28 mouse cellular contexts compared by ENCODE assay signal in the genomic region with DNA sequence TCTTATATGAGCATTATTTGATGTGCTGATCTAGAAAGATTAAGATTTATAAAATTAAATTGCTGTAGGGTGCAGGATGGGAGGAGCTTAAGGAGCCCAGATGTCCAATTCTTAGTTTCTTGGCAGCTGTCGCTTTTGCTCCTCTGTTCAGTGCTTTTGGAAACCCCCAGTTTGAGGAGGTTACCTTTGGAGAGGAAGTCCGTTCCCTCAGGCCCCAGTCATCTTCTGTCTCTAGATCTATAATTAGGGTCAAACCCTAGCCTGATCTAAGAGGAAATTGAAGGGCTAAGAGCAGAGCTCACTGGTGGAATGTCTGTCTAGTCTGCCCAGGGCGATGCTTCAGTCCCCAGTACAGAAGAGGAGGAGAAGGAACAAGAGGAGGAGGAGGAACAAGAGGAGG. TPM values are rescaled to one million over a fixed set of nuclear protein-coding genes. Genes with fewer than 3 reads are reported as not detected.
A peak's percentile ranks its signal among the peaks of the same experiment; 100 is the strongest.
DNase-seq lines count a peak whose midpoint lies in the region; ATAC-seq and TF ChIP-seq lines count a peak whose summit lies in the region.
"Had no signal": no experiment of that assay in that cellular context is flagged by ENCODE, and none has a peak within 500 bp of the region (broad histone marks: within the 10 kb centered on the region; RNA-seq: fewer than 3 reads in every experiment).

No protein-coding gene starts in this region.

- DNase-seq in kidney, postnatal 4 days, result no peak
- no peak for DNase-seq in layer of hippocampus, adult 9-10 months (ENCODE audit: low spot score)
- DNase-seq in forebrain, embryonic 10.5 days (ENCODE audit: extremely low spot score, low spot score), result no peak
- DNase-seq in kidney, adult 18-20 months, result no peak
- DNase-seq: adrenal gland, postnatal 10 days; adrenal gland, postnatal 36 days; B cell, adult 2 months; cerebellum, adult 11 months; cerebellum, adult 2 months; cerebellum, adult 9-11 months; cerebellum, postnatal 25 days; gastrocnemius, postnatal 25 days; heart, adult 2 months; heart, postnatal 14 days; heart, postnatal 4 days had no signal

- H3K27ac ChIP-seq in bone marrow macrophage, adult 2 months (ENCODE audit: insufficient read depth, low read depth, low read length), result peak overlapping the region; percentile 56
- H3K27ac ChIP-seq in macrophage, result peak overlapping the region; percentile 17; the same call in 1 of the 2 replicates
- no peak overlapping the region for H3K27ac ChIP-seq in forebrain, embryonic 10.5 days
- H3K27ac ChIP-seq: embryonic facial prominence, embryonic 12.5 days; embryonic facial prominence, embryonic 15.5 days; forebrain, embryonic 12.5 days; forebrain, embryonic 15.5 days; heart, adult 2 months; heart, embryonic 10.5 days; heart, embryonic 13.5 days; hindbrain, embryonic 14.5 days; hindbrain, postnatal 0 days had no signal

- TF ChIP-seq POLR2A in bone marrow macrophage, adult 2 months (IDR thresholded peaks at IDR 0.05; ENCODE audit: borderline replicate concordance, low read depth, low read length), result no peak

- no peaks in the 10 kb centered on the region for H3K27me3 ChIP-seq in megakaryocyte, embryonic 14.5 days (replicated peaks)
- no peaks in the 10 kb centered on the region for H3K27me3 ChIP-seq in forebrain, embryonic 10.5 days (ENCODE audit: poor library complexity, severe bottlenecking)
- H3K27me3 ChIP-seq: embryonic facial prominence, embryonic 12.5 days; embryonic facial prominence, embryonic 15.5 days; forebrain, embryonic 12.5 days; forebrain, embryonic 15.5 days; heart, embryonic 13.5 days; Patski had no signal

- H3K9me3 ChIP-seq in megakaryocyte, embryonic 14.5 days, result no peaks in the 10 kb centered on the region
- no peaks in the 10 kb centered on the region for H3K9me3 ChIP-seq in forebrain, embryonic 10.5 days
- H3K9me3 ChIP-seq: embryonic facial prominence, embryonic 12.5 days; embryonic facial prominence, embryonic 15.5 days; forebrain, embryonic 12.5 days; forebrain, embryonic 15.5 days; heart, embryonic 10.5 days; heart, embryonic 13.5 days had no signal

- H3K36me3 ChIP-seq in megakaryocyte, embryonic 14.5 days (replicated peaks; ENCODE audit: low read length), result peaks cover 13% of the 10 kb centered on the region
- no peaks in the 10 kb centered on the region for H3K36me3 ChIP-seq in macrophage (ENCODE audit: inconsistent target)
- no peaks in the 10 kb centered on the region for H3K36me3 ChIP-seq in forebrain, embryonic 10.5 days (replicated peaks)
- H3K36me3 ChIP-seq: embryonic facial prominence, embryonic 12.5 days; embryonic facial prominence, embryonic 15.5 days; forebrain, embryonic 12.5 days; forebrain, embryonic 15.5 days; heart, embryonic 10.5 days; heart, embryonic 13.5 days had no signal

- peak overlapping the region; percentile 69 for H3K4me3 ChIP-seq in megakaryocyte, embryonic 14.5 days (replicated peaks)
- H3K4me3 ChIP-seq in bone marrow macrophage, adult 2 months (ENCODE audit: insufficient read depth, low read length), result no peak overlapping the region
- no peak overlapping the region for H3K4me3 ChIP-seq in macrophage (ENCODE audit: inconsistent target)
- no peak overlapping the region for H3K4me3 ChIP-seq in forebrain, embryonic 10.5 days
- H3K4me3 ChIP-seq: embryonic facial prominence, embryonic 12.5 days; embryonic facial prominence, embryonic 15.5 days; forebrain, embryonic 12.5 days; forebrain, embryonic 15.5 days; heart, adult 2 months; heart, embryonic 10.5 days; heart, embryonic 13.5 days had no signal

- H3K4me1 ChIP-seq in megakaryocyte, embryonic 14.5 days, result peaks cover 54% of the 10 kb centered on the region
- peaks cover 27% of the 10 kb centered on the region for H3K4me1 ChIP-seq in bone marrow macrophage, adult 2 months (ENCODE audit: control insufficient read depth, insufficient read depth, low read length)
- peaks cover 13% of the 10 kb centered on the region; the same call in 1 of the 2 replicates for H3K4me1 ChIP-seq in forebrain, embryonic 10.5 days
- H3K4me1 ChIP-seq: embryonic facial prominence, embryonic 15.5 days; forebrain, embryonic 12.5 days had no signal

- H3K79me2 ChIP-seq in macrophage (ENCODE audit: inconsistent target), result no peaks in the 10 kb centered on the region

- TF ChIP-seq CTCF in bone marrow macrophage, adult 2 months (IDR thresholded peaks at IDR 0.05; ENCODE audit: low read depth, low read length), result no peak

- WGBS in macrophage (ENCODE audit: missing documents), result 15% methylated on average over 2 of the region's 3 CpGs
- WGBS in forebrain, embryonic 10.5 days, result 75% methylated on average over 3 of the region's 3 CpGs

- no peak for ATAC-seq in megakaryocyte, adult 5-6 weeks (ENCODE audit: poor library complexity, severe bottlenecking)
- ATAC-seq: forebrain, embryonic 15.5 days; hindbrain, postnatal 0 days; Patski had no signal

RNA-seq across cellular contexts. Expression of a gene that starts 43.5 kb away (rescaled TPM):
- 2.9 TPM in 1 of 2 replicates, not detected in the other for polyA plus RNA-seq in megakaryocyte, embryonic 14.5 days (2012; ENCODE audit: insufficient read depth, low replicate concordance)
- total RNA-seq in megakaryocyte, adult 5-6 weeks (2015), result 82.9 and 92.0 TPM in 2 replicates
- total RNA-seq in megakaryocyte, adult 5-6 weeks (2017), result 81.7 and 82.2 TPM in 2 replicates
- polyA plus RNA-seq in bone marrow macrophage, adult 2 months (2012; ENCODE audit: insufficient read depth, insufficient read length, missing spikeins), result 31.7 and 36.1 TPM in 2 replicates
- total RNA-seq in macrophage (2018; cell fraction: chromatin; rRNA removed), result 100 to 1,000 TPM in 19 of 26 experiments, 10 to 100 TPM in 7; 62.0 to 236 (median 168) TPM
- 10 to 100 TPM; 32.4 to 57.4 (median 42.8) TPM for total RNA-seq in macrophage (2018; cell fraction: cytosol; rRNA removed)
- total RNA-seq in macrophage (2018; cell fraction: nucleus; rRNA removed), result 100 to 1,000 TPM in 4 of 26 experiments, 10 to 100 TPM in 22; 27.5 to 131 (median 71.2) TPM
- polyA plus RNA-seq in macrophage (2018), result 22.4 to 47.5 TPM (median 23.5 TPM) in 3 replicates
- 41.4 and 43.4 TPM in 2 replicates for polyA plus RNA-seq in forebrain, embryonic 10.5 days (2016; fragmentation: Nextera tagmentation; extraction: Ambion mirVana)
